Mouse (Mus musculus): ENCODE results near the gene Olfr684. TPM values are rescaled to one million over a fixed set of nuclear protein-coding genes. Genes with fewer than 3 reads are reported as not detected.

The Olfr684 gene
- total RNA-seq (2014; rRNA removed) (not detected in 2 replicates), polyA plus RNA-seq (2015; fragmentation: Nextera tagmentation; extraction: Ambion mirVana) (not detected in 2 replicates)

- no peaks in the 10 kb centered on the region for H3K27me3 ChIP-seq (ENCODE audit: insufficient read depth, low read length)
- ATAC-seq (no peak), DNase-seq (no peak)
- no peak for TF ChIP-seq CTCF (IDR thresholded peaks at IDR 0.05; ENCODE audit: low read depth)
- no peak within 1 kb of the TSS for H3K9ac ChIP-seq
- H3K9me3 ChIP-seq (ENCODE audit: low read length), result no peaks in the 10 kb centered on the region
- H3K36me3 ChIP-seq (ENCODE audit: insufficient read depth), result no peaks in the 10 kb centered on the region
- WGBS, result 59% methylated on average over 1 of the region's 1 CpGs
- H3K27ac ChIP-seq (ENCODE audit: low read depth, low read length), result no peak within 1 kb of the TSS
- H3K4me2 ChIP-seq (ENCODE audit: low read depth), result no peak within 1 kb of the TSS
- H3K4me3 ChIP-seq (ENCODE audit: low read depth, low read length), result no peak within 1 kb of the TSS
- H3K4me1 ChIP-seq (ENCODE audit: insufficient read depth), result no peaks in the 10 kb centered on the region
Observed at GRCm38 (mm10) chr7:105163553-105163952, at the start of gene Olfr684. Gene Olfr684, minus strand, starts transcription at chr7:105163653.

GRCm38 (mm10) chr7:105207385-105207784 lies 43.9 kb upstream of the Olfr684 start, which contains the start of gene Olfr686:
Gene Olfr686, minus strand, starts transcription at chr7:105207485.
- Histone ChIP-seq H3K4me2 (ENCODE audit: low read depth) (no peak within 1 kb of the TSS), H3K27ac (ENCODE audit: low read depth, low read length) (no peak within 1 kb of the TSS), H3K9me3 (ENCODE audit: low read length) (no peaks in the 10 kb centered on the region), H3K4me3 (ENCODE audit: low read depth, low read length) (no peak within 1 kb of the TSS), H3K27me3 (ENCODE audit: insufficient read depth, low read length) (no peaks in the 10 kb centered on the region), H3K36me3 (ENCODE audit: insufficient read depth) (no peaks in the 10 kb centered on the region), H3K4me1 (ENCODE audit: insufficient read depth) (no peaks in the 10 kb centered on the region), H3K9ac (no peak within 1 kb of the TSS)
- TF ChIP-seq CTCF (IDR thresholded peaks at IDR 0.05; ENCODE audit: low read depth), result no peak
- no peak for ATAC-seq
- DNase-seq, result no peak

- no peak within 1 kb of the TSS for H3K27ac ChIP-seq (ENCODE audit: low read depth, low read length)
- H3K9ac ChIP-seq, result no peak within 1 kb of the TSS
- DNase-seq (no peak), ATAC-seq (no peak)
- WGBS, result 91% methylated on average over 1 of the region's 1 CpGs
- no peaks in the 10 kb centered on the region for H3K4me1 ChIP-seq (ENCODE audit: insufficient read depth)
- no peak for TF ChIP-seq CTCF (IDR thresholded peaks at IDR 0.05; ENCODE audit: low read depth)
- H3K36me3 ChIP-seq (ENCODE audit: insufficient read depth), result no peaks in the 10 kb centered on the region
- no peak within 1 kb of the TSS for H3K4me3 ChIP-seq (ENCODE audit: low read depth, low read length)
- no peaks in the 10 kb centered on the region for H3K9me3 ChIP-seq (ENCODE audit: low read length)
- no peaks in the 10 kb centered on the region for H3K27me3 ChIP-seq (ENCODE audit: insufficient read depth, low read length)
- H3K4me2 ChIP-seq (ENCODE audit: low read depth), result no peak within 1 kb of the TSS
Observed at GRCm38 (mm10) chr7:105185912-105186311, 22.5 kb upstream of the Olfr684 start, which contains the start of gene Olfr685. Gene Olfr685, minus strand, starts transcription at chr7:105186012.

- Histone ChIP-seq H3K4me1 (ENCODE audit: insufficient read depth) (no peaks in the 10 kb centered on the region), H3K27ac (ENCODE audit: low read depth, low read length) (no peak overlapping the region), H3K4me3 (ENCODE audit: low read depth, low read length) (no peak overlapping the region), H3K9ac (no peak overlapping the region), H3K36me3 (ENCODE audit: insufficient read depth) (no peaks in the 10 kb centered on the region), H3K27me3 (ENCODE audit: insufficient read depth, low read length) (no peaks in the 10 kb centered on the region), H3K9me3 (ENCODE audit: low read length) (no peaks in the 10 kb centered on the region), H3K4me2 (ENCODE audit: low read depth) (no peak overlapping the region)
- ATAC-seq, result peak; percentile 60
- DNase-seq, result peak; percentile 63
- peak; percentile 76 for TF ChIP-seq CTCF (IDR thresholded peaks at IDR 0.05; ENCODE audit: low read depth)
- WGBS, result 58% methylated on average over 4 of the region's 4 CpGs
Observed at GRCm38 (mm10) chr7:105170773-105171172, 7.3 kb upstream of the Olfr684 start.

GRCm38 (mm10) chr7:105146912-105147311 lies 16.5 kb downstream of the Olfr684 start, which contains the start of gene Olfr683:
Gene Olfr683, minus strand, starts transcription at chr7:105147012.
- WGBS, result 68% methylated on average over 1 of the region's 1 CpGs
- no peaks in the 10 kb centered on the region for H3K9me3 ChIP-seq (ENCODE audit: low read length)

GRCm38 (mm10) chr7:105141275-105141674 lies 22.2 kb downstream of the Olfr684 start:
- Histone ChIP-seq H3K36me3 (ENCODE audit: insufficient read depth) (no peaks in the 10 kb centered on the region), H3K4me2 (ENCODE audit: low read depth) (no peak overlapping the region), H3K27me3 (ENCODE audit: insufficient read depth, low read length) (no peaks in the 10 kb centered on the region), H3K4me3 (ENCODE audit: low read depth, low read length) (no peak overlapping the region), H3K9me3 (ENCODE audit: low read length) (no peaks in the 10 kb centered on the region), H3K4me1 (ENCODE audit: insufficient read depth) (no peaks in the 10 kb centered on the region), H3K9ac (no peak overlapping the region), H3K27ac (ENCODE audit: low read depth, low read length) (no peak overlapping the region)
- WGBS, result 70% methylated on average over 2 of the region's 2 CpGs
- TF ChIP-seq CTCF (IDR thresholded peaks at IDR 0.05; ENCODE audit: low read depth), result no peak
- no peak for ATAC-seq
- no peak for DNase-seq

More at GRCm38 (mm10) chr7:105146912-105147311, 16.5 kb downstream of the Olfr684 start, which contains the start of gene Olfr683:
- no peak within 1 kb of the TSS for H3K9ac ChIP-seq
- H3K4me2 ChIP-seq (ENCODE audit: low read depth), result no peak within 1 kb of the TSS
- H3K27me3 ChIP-seq (ENCODE audit: insufficient read depth, low read length), result no peaks in the 10 kb centered on the region
- H3K27ac ChIP-seq (ENCODE audit: low read depth, low read length), result no peak within 1 kb of the TSS
- DNase-seq, result no peak
- no peaks in the 10 kb centered on the region for H3K36me3 ChIP-seq (ENCODE audit: insufficient read depth)
- TF ChIP-seq CTCF (IDR thresholded peaks at IDR 0.05; ENCODE audit: low read depth), result no peak
- no peak within 1 kb of the TSS for H3K4me3 ChIP-seq (ENCODE audit: low read depth, low read length)
- no peak for ATAC-seq
- no peaks in the 10 kb centered on the region for H3K4me1 ChIP-seq (ENCODE audit: insufficient read depth)

- H3K27me3 ChIP-seq (ENCODE audit: insufficient read depth, low read length), result no peaks in the 10 kb centered on the region
- H3K9ac ChIP-seq, result no peak within 1 kb of the TSS
- H3K4me2 ChIP-seq (ENCODE audit: low read depth), result no peak within 1 kb of the TSS
- no peaks in the 10 kb centered on the region for H3K4me1 ChIP-seq (ENCODE audit: insufficient read depth)
- TF ChIP-seq CTCF (IDR thresholded peaks at IDR 0.05; ENCODE audit: low read depth), result no peak
- H3K36me3 ChIP-seq (ENCODE audit: insufficient read depth), result no peaks in the 10 kb centered on the region
- no peaks in the 10 kb centered on the region for H3K9me3 ChIP-seq (ENCODE audit: low read length)
- H3K27ac ChIP-seq (ENCODE audit: low read depth, low read length), result no peak within 1 kb of the TSS
- ATAC-seq (no peak), DNase-seq (no peak)
- H3K4me3 ChIP-seq (ENCODE audit: low read depth, low read length), result no peak within 1 kb of the TSS
Observed at GRCm38 (mm10) chr7:105116536-105116935, 46.9 kb downstream of the Olfr684 start, which contains the start of gene Olfr681. Gene Olfr681, plus strand, starts transcription at chr7:105116836.

Other genes starting within 250 kb of the Olfr684 start
- not detected in 2 replicates for gene Olfr667, start 242.2 kb downstream of the Olfr684 start, total RNA-seq (2014; rRNA removed)
- gene Olfr667, start 242.2 kb downstream of the Olfr684 start, polyA plus RNA-seq (2015; fragmentation: Nextera tagmentation; extraction: Ambion mirVana), result not detected in 2 replicates
- gene Olfr668, start 235.6 kb downstream of the Olfr684 start, total RNA-seq (2014; rRNA removed), result not detected in 2 replicates
- gene Olfr668, start 235.6 kb downstream of the Olfr684 start, polyA plus RNA-seq (2015; fragmentation: Nextera tagmentation; extraction: Ambion mirVana), result not detected in 2 replicates
- gene Olfr669, start 229.4 kb downstream of the Olfr684 start, total RNA-seq (2014; rRNA removed), result not detected in 2 replicates
- gene Olfr669, start 229.4 kb downstream of the Olfr684 start, polyA plus RNA-seq (2015; fragmentation: Nextera tagmentation; extraction: Ambion mirVana), result not detected in 2 replicates
- gene Olfr670, start 201.0 kb downstream of the Olfr684 start, total RNA-seq (2014; rRNA removed), result not detected in 2 replicates
- not detected in 2 replicates for gene Olfr670, start 201.0 kb downstream of the Olfr684 start, polyA plus RNA-seq (2015; fragmentation: Nextera tagmentation; extraction: Ambion mirVana)
- gene Olfr671, start 184.5 kb downstream of the Olfr684 start, total RNA-seq (2014; rRNA removed), result not detected in 2 replicates
- gene Olfr671, start 184.5 kb downstream of the Olfr684 start, polyA plus RNA-seq (2015; fragmentation: Nextera tagmentation; extraction: Ambion mirVana), result not detected in 2 replicates
- not detected in 2 replicates for gene Olfr672, start 161.6 kb downstream of the Olfr684 start, total RNA-seq (2014; rRNA removed)
- not detected in 2 replicates for gene Olfr672, start 161.6 kb downstream of the Olfr684 start, polyA plus RNA-seq (2015; fragmentation: Nextera tagmentation; extraction: Ambion mirVana)
- gene Olfr675, start 135.2 kb downstream of the Olfr684 start, total RNA-seq (2014; rRNA removed), result not detected in 2 replicates
- gene Olfr675, start 135.2 kb downstream of the Olfr684 start, polyA plus RNA-seq (2015; fragmentation: Nextera tagmentation; extraction: Ambion mirVana), result not detected in 2 replicates
- not detected in 2 replicates for gene Olfr676, start 131.0 kb downstream of the Olfr684 start, total RNA-seq (2014; rRNA removed)
- gene Olfr676, start 131.0 kb downstream of the Olfr684 start, polyA plus RNA-seq (2015; fragmentation: Nextera tagmentation; extraction: Ambion mirVana), result not detected in 2 replicates
- not detected in 2 replicates for gene Olfr677, start 112.3 kb downstream of the Olfr684 start, total RNA-seq (2014; rRNA removed)
- gene Olfr677, start 112.3 kb downstream of the Olfr684 start, polyA plus RNA-seq (2015; fragmentation: Nextera tagmentation; extraction: Ambion mirVana), result not detected in 2 replicates
- not detected in 2 replicates for gene Olfr678, start 99.2 kb downstream of the Olfr684 start, total RNA-seq (2014; rRNA removed)
- gene Olfr678, start 99.2 kb downstream of the Olfr684 start, polyA plus RNA-seq (2015; fragmentation: Nextera tagmentation; extraction: Ambion mirVana), result not detected in 2 replicates
- gene Olfr679, start 82.4 kb downstream of the Olfr684 start, total RNA-seq (2014; rRNA removed), result not detected in 2 replicates
- not detected in 2 replicates for gene Olfr679, start 82.4 kb downstream of the Olfr684 start, polyA plus RNA-seq (2015; fragmentation: Nextera tagmentation; extraction: Ambion mirVana)
- not detected in 2 replicates for gene Olfr680-ps1, start 70.8 kb downstream of the Olfr684 start, total RNA-seq (2014; rRNA removed)
- gene Olfr680-ps1, start 70.8 kb downstream of the Olfr684 start, polyA plus RNA-seq (2015; fragmentation: Nextera tagmentation; extraction: Ambion mirVana), result not detected in 2 replicates
- gene Olfr681, start 46.8 kb downstream of the Olfr684 start, total RNA-seq (2014; rRNA removed), result not detected in 2 replicates
- gene Olfr681, start 46.8 kb downstream of the Olfr684 start, polyA plus RNA-seq (2015; fragmentation: Nextera tagmentation; extraction: Ambion mirVana), result not detected in 2 replicates
- gene Olfr683, start 16.6 kb downstream of the Olfr684 start, total RNA-seq (2014; rRNA removed), result not detected in 2 replicates
- not detected in 2 replicates for gene Olfr683, start 16.6 kb downstream of the Olfr684 start, polyA plus RNA-seq (2015; fragmentation: Nextera tagmentation; extraction: Ambion mirVana)
- gene Olfr685, start 22.4 kb upstream of the Olfr684 start, total RNA-seq (2014; rRNA removed), result not detected in 2 replicates
- gene Olfr685, start 22.4 kb upstream of the Olfr684 start, polyA plus RNA-seq (2015; fragmentation: Nextera tagmentation; extraction: Ambion mirVana), result not detected in 2 replicates
- gene Olfr686, start 43.8 kb upstream of the Olfr684 start, total RNA-seq (2014; rRNA removed), result not detected in 2 replicates
- not detected in 2 replicates for gene Olfr686, start 43.8 kb upstream of the Olfr684 start, polyA plus RNA-seq (2015; fragmentation: Nextera tagmentation; extraction: Ambion mirVana)
- gene Olfr688, start 124.4 kb upstream of the Olfr684 start, total RNA-seq (2014; rRNA removed), result not detected in 2 replicates
- not detected in 2 replicates for gene Olfr688, start 124.4 kb upstream of the Olfr684 start, polyA plus RNA-seq (2015; fragmentation: Nextera tagmentation; extraction: Ambion mirVana)
- not detected in 2 replicates for gene Olfr689, start 147.5 kb upstream of the Olfr684 start, total RNA-seq (2014; rRNA removed)
- gene Olfr689, start 147.5 kb upstream of the Olfr684 start, polyA plus RNA-seq (2015; fragmentation: Nextera tagmentation; extraction: Ambion mirVana), result not detected in 2 replicates
- 0.10 TPM in 1 of 2 replicates, not detected in the other for gene Olfr690, start 170.5 kb upstream of the Olfr684 start, total RNA-seq (2014; rRNA removed)
- not detected in 2 replicates for gene Olfr690, start 170.5 kb upstream of the Olfr684 start, polyA plus RNA-seq (2015; fragmentation: Nextera tagmentation; extraction: Ambion mirVana)
- not detected in 2 replicates for gene Olfr691, start 178.6 kb upstream of the Olfr684 start, total RNA-seq (2014; rRNA removed)
- not detected in 2 replicates for gene Olfr691, start 178.6 kb upstream of the Olfr684 start, polyA plus RNA-seq (2015; fragmentation: Nextera tagmentation; extraction: Ambion mirVana)
- not detected in 2 replicates for gene Olfr692, start 204.6 kb upstream of the Olfr684 start, total RNA-seq (2014; rRNA removed)
- gene Olfr692, start 204.6 kb upstream of the Olfr684 start, polyA plus RNA-seq (2015; fragmentation: Nextera tagmentation; extraction: Ambion mirVana), result not detected in 2 replicates
- not detected in 2 replicates for gene Gm5901, start 211.4 kb upstream of the Olfr684 start, total RNA-seq (2014; rRNA removed)
- gene Gm5901, start 211.4 kb upstream of the Olfr684 start, polyA plus RNA-seq (2015; fragmentation: Nextera tagmentation; extraction: Ambion mirVana), result not detected in 2 replicates
- 28.0 and 42.1 TPM in 2 replicates for gene Fam160a2, start 236.4 kb upstream of the Olfr684 start, total RNA-seq (2014; rRNA removed)
- 27.7 and 36.9 TPM in 2 replicates for gene Fam160a2, start 236.4 kb upstream of the Olfr684 start, polyA plus RNA-seq (2015; fragmentation: Nextera tagmentation; extraction: Ambion mirVana)
- gene Cnga4, start 240.9 kb upstream of the Olfr684 start, total RNA-seq (2014; rRNA removed), result 0.29 and 0.38 TPM in 2 replicates
- gene Cnga4, start 240.9 kb upstream of the Olfr684 start, polyA plus RNA-seq (2015; fragmentation: Nextera tagmentation; extraction: Ambion mirVana), result 0.10 and 0.18 TPM in 2 replicates